Mouse (Mus musculus) embryonic fibroblast, embryonic 13.5 days (primary cell): ENCODE data around the gene Neb.

Experiments
- CTCF ChIP-seq: IDR thresholded peaks from 2 replicates; pipeline ENCODE4 v1.5.1; 2011; ENCODE audit warnings: mild to moderate bottlenecking, control low read depth, low read length, moderate library complexity, borderline replicate concordance; ENCODE audit not compliant: insufficient read depth
- POLR2A ChIP-seq: IDR thresholded peaks from 2 replicates; pipeline ENCODE4 v1.6.1; 2011; ENCODE audit warnings: low read depth, mild to moderate bottlenecking, control low read depth, low read length, moderate library complexity

- TF ChIP-seq CTCF (no peak), POLR2A (no peak)
Observed at GRCm38 (mm10) chr2:52320175-52320574, 58.1 kb downstream of the Neb start.
